Mouse (Mus musculus) E14TG2a.4 (cell line): ENCODE results near the gene Helq.

Experiments used
- CTCF ChIP-seq: conservative IDR thresholded peaks from 2 replicates; pipeline ENCODE4 v1.5.1; 2014; ENCODE audit warnings: low read length
- POU5F1 ChIP-seq: IDR thresholded peaks from 2 replicates; pipeline ENCODE4 v1.6.1; 2014; ENCODE audit warnings: low read length, borderline replicate concordance

DNA sequence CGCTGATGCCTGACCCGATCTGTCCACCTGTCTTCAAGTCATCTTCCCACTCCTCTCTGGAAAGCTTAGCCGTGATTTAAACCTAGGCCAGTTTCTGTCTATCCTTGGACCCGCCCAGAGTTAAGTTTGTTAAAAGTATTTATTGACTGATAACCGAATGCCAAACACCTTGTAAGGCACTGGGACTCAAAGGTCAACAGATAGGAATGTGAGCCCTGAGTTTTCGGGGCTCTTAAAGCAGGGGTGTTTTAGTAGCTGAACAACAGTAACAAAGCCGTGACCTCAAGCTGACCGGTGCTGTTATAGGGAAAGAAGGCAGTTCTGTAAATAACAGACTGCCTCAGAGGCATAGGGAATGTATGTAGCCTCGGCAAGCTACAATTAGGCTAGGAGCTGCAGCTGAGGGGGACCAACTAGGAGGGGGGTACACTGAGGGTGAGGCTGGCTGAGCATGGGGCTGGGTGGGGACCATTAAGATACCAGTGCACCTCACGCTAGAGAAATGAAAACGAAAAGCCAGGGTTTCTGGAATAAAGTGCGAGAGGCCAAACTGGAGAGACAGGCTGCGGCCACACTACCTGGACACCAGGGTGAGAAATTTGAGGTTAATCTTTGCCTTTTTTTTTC, 22.5 kb downstream of the Helq start:
- TF ChIP-seq CTCF (no peak), POU5F1 (no peak)
